Mouse (Mus musculus) neural tube, embryonic 11.5 days (tissue): ENCODE measurements around the gene Aff3. TPM values are rescaled to one million over a fixed set of nuclear protein-coding genes. Genes with fewer than 3 reads are reported as not detected.

Source experiments
- ATAC-seq: fragments of 200-750 bp; cut with Nextera tagmentation; 2 replicates; pipeline ENCODE4 v1.8.0; 2017; ENCODE audit warnings: moderate number of reproducible peaks, mild to moderate bottlenecking, moderate TSS enrichment, moderate library complexity; ENCODE audit not compliant: insufficient read depth, low FRiP score, low TSS enrichment
- DNase-seq: peaks from one replicate; pipeline ENCODE4 v3.0.0-alpha.2; 2015; ENCODE audit warnings: low spot score
- H3K27ac ChIP-seq: fragments of 300-500 bp; sonication (generic); 2 replicates; pipeline ENCODE4 v1.5.1; 2014; ENCODE audit warnings: low read depth, mild to moderate bottlenecking, low read length
- H3K27me3 ChIP-seq: fragments of 300-500 bp; sonication (generic); 2 replicates; pipeline ENCODE4 v1.6.1; 2014; ENCODE audit warnings: mild to moderate bottlenecking, low read length, mixed read lengths; ENCODE audit not compliant: control insufficient read depth, insufficient read depth
- H3K36me3 ChIP-seq: fragments of 300-500 bp; sonication (generic); 2 replicates; pipeline ENCODE4 v1.6.1; 2014; ENCODE audit warnings: mild to moderate bottlenecking, low read length, moderate library complexity, mixed read lengths; ENCODE audit not compliant: control insufficient read depth, insufficient read depth
- H3K4me1 ChIP-seq: fragments of 300-500 bp; sonication (generic); 2 replicates; pipeline ENCODE4 v1.6.1; 2014; ENCODE audit warnings: low read length, mixed read lengths; ENCODE audit not compliant: control insufficient read depth, insufficient read depth
- H3K4me2 ChIP-seq: fragments of 300-500 bp; sonication (generic); 2 replicates; pipeline ENCODE4 v1.6.1; 2014; ENCODE audit warnings: low read depth, mild to moderate bottlenecking, moderate library complexity
- H3K4me3 ChIP-seq: fragments of 300-500 bp; sonication (generic); 2 replicates; pipeline ENCODE4 v1.5.1; 2014; ENCODE audit warnings: low read depth, low read length
- H3K9ac ChIP-seq: fragments of 300-500 bp; sonication (generic); 2 replicates; pipeline ENCODE4 v1.6.1; 2014; ENCODE audit warnings: mild to moderate bottlenecking, low read length
- H3K9me3 ChIP-seq: fragments of 300-500 bp; sonication (generic); 2 replicates; pipeline ENCODE4 v1.6.1; 2016; ENCODE audit warnings: low read length; ENCODE audit not compliant: control insufficient read depth
- WGBS: fragments of 180-500 bp; shearing (Covaris S2); extraction: QIAGEN DNeasy Blood & Tissue Kit; methylation state at CpG from one replicate; pipeline ENCODE4 v1.1.7; 2014; 5-methylcytosine and 5-hydroxymethylcytosine counted together
- polyA plus RNA-seq: library from polyadenylated mRNA; unstranded; fragments of >200 nt; fragmentation: Nextera tagmentation; extraction: Ambion mirVana; gene quantifications from 2 replicates; pipeline ENCODE4 v1.2.1, GENCODE M21; 2014

Aff3 gene
- polyA plus RNA-seq, 1 experiment from 2014 or later: 33.3 TPM

DNA sequence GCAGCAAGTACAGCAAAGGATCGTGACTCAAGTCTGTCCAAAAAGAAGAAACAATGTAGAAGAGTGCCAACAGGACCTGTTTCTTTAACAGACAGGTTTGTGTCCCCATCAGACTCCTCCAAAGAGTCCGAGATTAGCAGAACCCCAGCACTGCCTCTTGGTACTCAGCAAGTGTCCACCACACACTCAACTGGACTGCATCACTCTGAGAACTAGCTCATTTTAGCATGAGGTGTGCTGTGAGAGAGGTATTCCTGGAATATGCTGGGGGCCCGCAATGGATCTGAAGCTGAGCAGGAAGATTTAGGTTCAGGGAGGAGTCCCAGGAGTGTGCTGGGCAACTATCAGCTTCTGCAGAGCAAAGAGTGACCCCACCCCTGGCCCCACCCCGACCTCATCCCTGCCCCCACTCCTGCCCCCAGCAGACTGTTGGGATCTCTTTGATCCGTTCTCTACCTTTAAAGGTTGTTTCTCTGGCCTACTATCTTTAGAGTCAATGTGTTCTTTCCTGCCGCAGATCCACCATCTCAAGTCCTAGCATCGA lies 157.0 kb downstream of the Aff3 start:
- WGBS: 80% methylated on average over 7 of the region's 7 CpGs
- Histone ChIP-seq H3K4me1 (peaks cover 20% of the 10 kb centered on the region), H3K4me2 (no peak overlapping the region), H3K27me3 (no peaks in the 10 kb centered on the region), H3K9me3 (no peaks in the 10 kb centered on the region), H3K36me3 (no peaks in the 10 kb centered on the region), H3K27ac (no peak overlapping the region), H3K9ac (no peak overlapping the region), H3K4me3 (no peak overlapping the region)
- ATAC-seq: no peak
- no peak for DNase-seq

DNA sequence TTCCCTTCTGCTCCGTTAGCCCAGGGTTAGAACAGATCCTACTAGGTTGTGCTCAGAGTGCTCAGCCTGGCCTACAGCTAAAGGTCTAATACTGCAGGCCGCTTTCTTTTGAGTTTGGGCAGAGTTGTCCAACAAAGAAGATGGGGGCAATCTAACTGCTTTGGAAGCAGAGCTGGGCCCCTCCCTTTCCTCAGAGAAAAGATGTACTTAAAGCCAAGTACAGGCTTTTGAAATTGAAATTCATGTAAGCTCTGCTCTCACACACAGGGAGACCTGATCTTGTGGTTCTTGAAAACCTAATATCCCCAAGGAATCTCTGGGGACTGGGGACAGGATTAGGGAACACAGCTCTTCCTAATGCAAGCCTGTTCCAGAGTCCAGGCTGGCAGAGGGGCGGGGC lies 158.4 kb downstream of the Aff3 start:
- Histone ChIP-seq H3K4me1 (peaks cover 11% of the 10 kb centered on the region), H3K4me3 (no peak overlapping the region), H3K27me3 (no peaks in the 10 kb centered on the region), H3K9me3 (no peaks in the 10 kb centered on the region), H3K4me2 (no peak overlapping the region), H3K27ac (no peak overlapping the region), H3K36me3 (no peaks in the 10 kb centered on the region), H3K9ac (no peak overlapping the region)
- WGBS: 83% methylated on average over 3 of the region's 3 CpGs
- ATAC-seq (no peak), DNase-seq (no peak)

DNA sequence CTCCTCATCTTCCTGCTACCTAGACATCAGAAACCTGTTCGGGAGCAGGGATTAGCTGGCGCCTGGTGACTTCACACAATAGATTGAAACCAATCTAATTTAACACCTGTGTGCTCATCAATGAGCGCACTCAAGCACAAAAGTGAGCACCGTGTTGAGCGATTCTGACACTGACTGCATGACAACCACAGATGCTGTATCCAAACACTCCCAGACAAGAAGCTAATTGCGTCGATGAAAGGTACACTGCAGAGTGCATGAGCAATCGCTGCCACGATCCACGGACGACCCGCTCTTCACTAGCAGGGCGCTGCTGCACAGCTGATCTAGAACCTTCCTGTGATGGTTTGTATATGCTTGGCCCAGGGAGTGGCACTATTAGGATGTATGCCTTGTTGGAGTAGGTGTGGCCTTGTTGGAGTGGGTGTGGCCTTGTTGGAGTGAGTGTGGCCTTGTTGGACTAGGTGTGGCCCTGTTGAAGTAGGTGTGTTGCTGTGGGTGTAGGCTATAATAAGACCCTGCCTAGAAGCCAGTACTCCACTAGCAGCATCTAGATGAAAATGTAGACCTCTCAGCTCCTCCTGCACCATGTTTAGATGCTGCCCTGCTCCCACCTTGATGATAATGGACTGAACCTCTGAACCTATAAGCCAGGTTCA lies 161.2 kb downstream of the Aff3 start:
- no peak for ATAC-seq
- DNase-seq: no peak

DNA sequence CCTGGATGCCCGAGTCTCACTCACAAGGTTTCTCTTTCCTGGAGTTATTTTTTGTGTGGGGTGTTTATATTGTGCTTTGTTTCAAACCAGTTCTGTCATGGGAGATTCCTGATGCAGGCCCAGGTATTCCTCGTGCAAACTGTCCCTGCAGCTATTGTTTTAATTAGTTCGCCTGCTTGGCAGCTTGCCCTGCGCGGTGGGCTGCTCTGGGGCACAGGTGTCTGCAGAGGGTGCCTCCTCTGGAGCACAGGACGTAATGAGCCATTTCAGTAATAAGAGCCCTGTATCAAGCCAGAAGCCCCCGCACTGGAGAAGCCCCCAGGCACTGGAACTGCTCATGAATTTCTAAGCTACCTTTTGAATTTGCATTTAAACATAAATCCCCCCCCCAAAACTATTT lies 162.0 kb downstream of the Aff3 start:
- no peak overlapping the region for H3K27ac ChIP-seq
- H3K9me3 ChIP-seq: no peaks in the 10 kb centered on the region
- H3K9ac ChIP-seq: no peak overlapping the region
- DNase-seq (peak; percentile 26), ATAC-seq (peak; percentile 13; the same call in 1 of the 2 replicates)
- no peak overlapping the region for H3K4me2 ChIP-seq
- peaks cover 5% of the 10 kb centered on the region; the same call in 1 of the 2 replicates for H3K4me1 ChIP-seq
- no peaks in the 10 kb centered on the region for H3K27me3 ChIP-seq
- WGBS: 67% methylated on average over 7 of the region's 7 CpGs
- no peaks in the 10 kb centered on the region for H3K36me3 ChIP-seq
- H3K4me3 ChIP-seq: no peak overlapping the region

More for the DNA sequence above, 161.2 kb downstream of the Aff3 start:
- H3K9ac ChIP-seq: no peak overlapping the region
- no peak overlapping the region for H3K4me2 ChIP-seq
- H3K36me3 ChIP-seq: no peaks in the 10 kb centered on the region
- H3K27me3 ChIP-seq: no peaks in the 10 kb centered on the region
- peaks cover 2% of the 10 kb centered on the region; the same call in 1 of the 2 replicates for H3K4me1 ChIP-seq
- H3K4me3 ChIP-seq: no peak overlapping the region
- H3K9me3 ChIP-seq: no peaks in the 10 kb centered on the region
- H3K27ac ChIP-seq: no peak overlapping the region
- WGBS: 84% methylated on average over 13 of the region's 13 CpGs

DNA sequence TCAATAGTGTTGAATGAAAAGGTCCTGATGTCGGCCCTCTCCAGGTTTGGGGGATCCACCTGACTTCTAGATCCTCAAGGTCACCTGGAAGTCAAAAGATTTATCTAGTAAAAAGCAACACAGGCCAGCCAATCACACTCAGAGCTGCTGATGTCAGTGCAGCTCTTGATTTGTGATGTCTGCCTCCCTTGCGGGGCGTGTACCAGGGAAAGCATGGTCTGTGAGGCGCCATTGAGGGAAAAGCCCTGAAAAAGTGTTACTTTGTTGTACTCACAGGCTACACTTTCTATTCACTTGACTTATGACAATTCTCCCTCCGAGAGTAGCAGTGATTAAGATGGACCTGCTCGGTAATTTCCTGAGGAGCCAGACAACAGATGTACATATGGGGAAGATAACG lies 163.5 kb downstream of the Aff3 start:
- H3K27ac ChIP-seq: no peak overlapping the region
- H3K27me3 ChIP-seq: no peaks in the 10 kb centered on the region
- H3K4me1 ChIP-seq: peaks cover 7% of the 10 kb centered on the region; the same call in 1 of the 2 replicates
- no peaks in the 10 kb centered on the region for H3K9me3 ChIP-seq
- ATAC-seq (no peak), DNase-seq (no peak)
- H3K36me3 ChIP-seq: no peaks in the 10 kb centered on the region
- H3K4me3 ChIP-seq: no peak overlapping the region
- 84% methylated on average over 7 of the region's 7 CpGs for whole genome bisulfite sequencing
- no peak overlapping the region for H3K4me2 ChIP-seq
- no peak overlapping the region for H3K9ac ChIP-seq

DNA sequence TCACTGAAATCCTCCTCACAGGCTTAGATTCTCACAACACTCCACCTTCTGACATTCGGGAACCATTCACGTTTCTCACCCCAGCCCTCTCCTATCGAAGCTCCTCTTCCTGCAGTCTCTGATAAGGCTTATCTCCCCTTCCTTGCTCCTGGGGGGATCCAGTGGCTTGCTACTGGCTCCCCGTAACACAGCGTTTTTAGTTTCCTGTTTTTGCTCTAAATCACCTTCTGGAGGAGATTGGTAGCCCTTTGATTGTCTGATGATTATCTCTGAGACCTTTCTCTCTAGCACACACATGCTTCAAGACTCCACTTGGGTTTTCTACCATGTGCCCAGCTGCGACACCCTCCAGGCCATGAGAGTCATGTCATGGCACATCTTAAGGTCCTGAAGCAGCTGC lies 165.3 kb downstream of the Aff3 start:
- Histone ChIP-seq H3K36me3 (no peaks in the 10 kb centered on the region), H3K4me3 (no peak overlapping the region), H3K4me1 (peaks cover 7% of the 10 kb centered on the region; the same call in 1 of the 2 replicates), H3K27ac (no peak overlapping the region), H3K9ac (no peak overlapping the region), H3K27me3 (no peaks in the 10 kb centered on the region), H3K9me3 (no peaks in the 10 kb centered on the region), H3K4me2 (no peak overlapping the region)
- 85% methylated on average over 6 of the region's 6 CpGs for WGBS
- no peak for DNase-seq
- no peak for ATAC-seq

DNA sequence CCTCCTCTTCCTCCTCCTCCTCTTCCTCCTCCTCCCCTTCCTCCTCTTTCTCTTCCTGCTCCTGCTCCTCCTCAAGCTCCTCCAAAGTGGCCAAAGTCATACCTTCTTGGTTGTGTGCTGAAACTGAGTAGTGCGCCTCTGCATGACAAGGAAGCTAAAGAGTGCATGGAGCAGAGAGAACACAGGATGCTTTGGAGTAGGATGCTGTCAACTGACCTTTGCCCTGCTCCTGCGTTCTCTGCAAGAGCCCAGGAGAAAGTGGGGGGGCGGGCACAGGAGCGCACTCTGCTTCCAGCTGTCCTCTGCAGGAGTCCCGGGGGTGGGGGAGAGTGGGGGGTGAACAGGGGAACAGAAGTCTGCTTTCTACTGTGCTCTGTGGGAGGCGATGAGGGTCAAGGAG lies 167.2 kb downstream of the Aff3 start:
- no peaks in the 10 kb centered on the region for H3K9me3 ChIP-seq
- DNase-seq: no peak

DNA sequence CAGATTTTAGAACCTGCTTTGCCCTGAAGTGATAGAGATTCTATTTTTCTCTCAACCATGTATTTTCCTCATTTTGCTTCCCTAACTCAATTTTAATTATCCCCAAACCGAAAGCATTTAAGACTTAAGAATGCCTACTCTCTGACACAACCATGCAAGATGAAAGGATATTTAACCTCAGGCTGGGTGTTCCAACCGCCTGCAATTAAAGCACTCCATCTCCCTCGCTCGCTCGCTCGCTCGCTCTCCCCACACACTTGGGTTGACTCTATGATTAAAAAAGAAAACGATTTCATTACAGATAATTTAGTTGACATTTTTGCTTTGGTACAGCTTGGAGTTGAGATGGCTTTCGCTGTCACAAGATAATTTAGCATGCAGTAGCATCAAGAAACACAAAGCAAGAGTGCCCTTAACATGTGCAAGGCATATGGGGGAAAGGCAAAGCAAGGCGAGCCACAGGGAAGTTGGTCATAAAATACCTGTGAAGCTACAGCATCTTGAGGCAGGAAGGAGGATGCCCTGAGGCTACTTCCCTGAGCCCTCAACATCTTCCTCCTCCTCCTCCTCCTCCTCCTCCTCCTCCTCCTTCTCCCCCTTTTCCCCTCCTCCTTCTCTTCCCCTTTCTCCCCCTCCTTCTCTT lies 167.7 kb downstream of the Aff3 start:
- no peak overlapping the region for H3K4me3 ChIP-seq
- no peaks in the 10 kb centered on the region for H3K36me3 ChIP-seq
- DNase-seq: no peak
- no peak overlapping the region for H3K9ac ChIP-seq
- H3K4me1 ChIP-seq: peaks cover 13% of the 10 kb centered on the region; the same call in 1 of the 2 replicates
- WGBS: 75% methylated on average over 10 of the region's 10 CpGs
- no peaks in the 10 kb centered on the region for H3K9me3 ChIP-seq
- ATAC-seq: no peak
- no peak overlapping the region for H3K4me2 ChIP-seq
- H3K27me3 ChIP-seq: no peaks in the 10 kb centered on the region
- H3K27ac ChIP-seq: no peak overlapping the region

More for the DNA sequence above, 167.2 kb downstream of the Aff3 start:
- ATAC-seq: no peak
- Histone ChIP-seq H3K27me3 (no peaks in the 10 kb centered on the region), H3K4me2 (no peak overlapping the region), H3K4me1 (peaks cover 16% of the 10 kb centered on the region; the same call in 1 of the 2 replicates), H3K36me3 (no peaks in the 10 kb centered on the region), H3K4me3 (no peak overlapping the region), H3K9ac (no peak overlapping the region), H3K27ac (no peak overlapping the region)
- WGBS: 23% methylated on average over 6 of the region's 6 CpGs

DNA sequence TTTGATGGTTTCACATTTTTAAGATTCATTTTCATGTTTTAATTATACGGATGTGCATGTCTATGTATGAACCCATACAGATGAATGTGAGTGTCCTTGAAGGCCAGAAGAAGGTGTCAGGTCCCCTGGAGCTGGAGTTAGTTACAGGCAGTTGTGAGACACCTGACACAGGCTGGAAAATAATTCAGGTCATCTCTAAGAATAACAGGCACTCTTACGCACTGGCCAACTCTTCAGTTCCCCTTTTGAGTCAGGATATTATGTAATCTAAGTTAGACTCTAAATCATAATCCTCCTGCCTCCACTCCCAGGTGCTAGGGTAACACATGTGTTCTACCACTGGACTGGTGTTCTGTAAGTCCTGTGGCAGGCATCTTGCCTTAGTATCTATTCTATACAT lies 169.5 kb downstream of the Aff3 start:
- peaks cover 13% of the 10 kb centered on the region; the same call in 1 of the 2 replicates for H3K4me1 ChIP-seq
- DNase-seq (no peak), ATAC-seq (no peak)
- H3K4me2 ChIP-seq: no peak overlapping the region
- H3K4me3 ChIP-seq: no peak overlapping the region
- H3K27me3 ChIP-seq: no peaks in the 10 kb centered on the region
- H3K36me3 ChIP-seq: no peaks in the 10 kb centered on the region
- no peak overlapping the region for H3K9ac ChIP-seq
- 95% methylated on average over 2 of the region's 2 CpGs for WGBS
- no peaks in the 10 kb centered on the region for H3K9me3 ChIP-seq
- H3K27ac ChIP-seq: no peak overlapping the region
